Mouse (Mus musculus) ES-Bruce4 (cell line): ENCODE measurements around the gene Tes.

Experiments
- CTCF ChIP-seq: IDR thresholded peaks from one replicate; pipeline ENCODE4 v1.8.1; 2011; ENCODE audit warnings: low read depth, low read length
- POLR2A ChIP-seq: IDR thresholded peaks from one replicate; pipeline ENCODE4 v1.8.1; 2011; ENCODE audit warnings: low read length; ENCODE audit not compliant: insufficient read depth

- no peak for TF ChIP-seq POLR2A
- no peak for TF ChIP-seq CTCF
These were observed 12.3 kb downstream of the Tes start for GRCm38 (mm10) chr6:17077270-17077669.
